Mouse (Mus musculus) naive thymus-derived CD4-positive, alpha-beta T cell, adult 2 months (primary cell): ENCODE measurements at regions not wholly inside any gene's neighbourhood (a gene's known extent, or its start where the extent isn't known, plus 50 kb on each side); places are given as distances from the start of the nearest gene placed in this dataset.
"Not testable (repeated sequence)": the region's sequence is repeated elsewhere in the genome, so short reads cannot be mapped to it uniquely, and the experiment has no call there.

Experiments used
- DNase-seq: peaks from one replicate; pipeline ENCODE4 v3.0.0-alpha.2; 2011; ENCODE audit warnings: low read depth

GRCm38 (mm10) chr10:118603857-118604414, 163.1 kb downstream of the Ifng start:
- no peak for DNase-seq

- peak; percentile 60 for DNase-seq
Observed at GRCm38 (mm10) chr10:118605156-118605821, 164.4 kb downstream of the Ifng start.

- no peak for DNase-seq
Observed at GRCm38 (mm10) chr10:118607418-118607817, 166.6 kb downstream of the Ifng start.

- no peak for DNase-seq
Observed at GRCm38 (mm10) chr10:118608376-118609145, 167.7 kb downstream of the Ifng start.

GRCm38 (mm10) chr10:118609157-118609556, 168.3 kb downstream of the Ifng start:
- no peak for DNase-seq

- no peak for DNase-seq
Observed at GRCm38 (mm10) chr10:118610868-118611461, 170.1 kb downstream of the Ifng start.

GRCm38 (mm10) chr10:118612091-118612490, 171.2 kb downstream of the Ifng start:
- no peak for DNase-seq

GRCm38 (mm10) chr10:118613056-118613695, 172.3 kb downstream of the Ifng start:
- no peak for DNase-seq

- no peak for DNase-seq
Observed at GRCm38 (mm10) chr10:118614251-118614865, 173.5 kb downstream of the Ifng start.

- no peak for DNase-seq
Observed at GRCm38 (mm10) chr10:118615131-118616020, 174.5 kb downstream of the Ifng start.

- DNase-seq, result no peak
Observed at GRCm38 (mm10) chr10:118616031-118616615, 175.3 kb downstream of the Ifng start.

- DNase-seq, result no peak
Observed at GRCm38 (mm10) chr10:118617291-118618044, 176.6 kb downstream of the Ifng start.

- not testable (repeated sequence) for DNase-seq
Observed at GRCm38 (mm10) chr10:118618251-118618650, 177.4 kb downstream of the Ifng start.

- no peak for DNase-seq
Observed at GRCm38 (mm10) chr10:118618766-118619600, 178.1 kb downstream of the Ifng start.

- DNase-seq, result no peak
Observed at GRCm38 (mm10) chr10:118619601-118620000, 178.8 kb downstream of the Ifng start.

- DNase-seq, result no peak
Observed at GRCm38 (mm10) chr10:118620611-118621010, 179.8 kb downstream of the Ifng start.

GRCm38 (mm10) chr10:118621546-118621945, 180.7 kb downstream of the Ifng start:
- no peak for DNase-seq

- DNase-seq, result no peak
Observed at GRCm38 (mm10) chr10:118622131-118622530, 181.3 kb downstream of the Ifng start.

- no peak for DNase-seq
Observed at GRCm38 (mm10) chr10:118622916-118623315, 182.1 kb downstream of the Ifng start.
